Mouse (Mus musculus) MEL (cell line): ENCODE data around the gene Pcsk4.

Experiments
- ETS1 ChIP-seq: IDR thresholded peaks from 2 replicates; pipeline ENCODE4 v1.6.1; 2012; ENCODE audit warnings: low read depth, mild to moderate bottlenecking, inconsistent platforms, low read length, improper control_type of control experiment, moderate library complexity
- JUND ChIP-seq: IDR thresholded peaks from 2 replicates; pipeline ENCODE4 v1.6.1; 2011; ENCODE audit warnings: low read depth, mild to moderate bottlenecking, improper control_type of control experiment, low read length
- MEF2A ChIP-seq: IDR thresholded peaks from 2 replicates; pipeline ENCODE4 v1.6.1; 2014; ENCODE audit warnings: low read depth, mild to moderate bottlenecking, inconsistent platforms, low read length, improper control_type of control experiment; ENCODE audit not compliant: poor library complexity, insufficient replicate concordance, severe bottlenecking; ENCODE audit errors: extremely low read depth
- NRF1 ChIP-seq: IDR thresholded peaks from 2 replicates; pipeline ENCODE4 v1.6.1; 2014; ENCODE audit warnings: low read depth, mild to moderate bottlenecking, inconsistent platforms, low read length, improper control_type of control experiment, moderate library complexity; ENCODE audit not compliant: poor library complexity, insufficient read depth, severe bottlenecking
- POLR2A ChIP-seq, 2 experiments: IDR thresholded peaks; 2 replicates each; pipeline ENCODE4 v1.6.1; 2011 to 2012; ENCODE audit warnings: low read length in 2 of 2, mild to moderate bottlenecking in 2 of 2, control low read depth in 1 of 2, improper control_type of control experiment in 1 of 2, low read depth in 1 of 2, moderate library complexity in 1 of 2; ENCODE audit not compliant: control insufficient read depth in 1 of 2, insufficient read depth in 1 of 2, poor library complexity in 1 of 2
- TCF12 ChIP-seq: IDR thresholded peaks from 2 replicates; pipeline ENCODE4 v1.6.1; 2014; ENCODE audit warnings: low read depth, mild to moderate bottlenecking, inconsistent platforms, low read length, improper control_type of control experiment, moderate library complexity

- TF ChIP-seq MEF2A, result no peak
- no peak for TF ChIP-seq POLR2A (IDR thresholded peaks at IDR 0.05; ENCODE audit: control insufficient read depth in 1 of 2, insufficient read depth in 1 of 2, low read depth in 1 of 2, low read length in 2 of 2, poor library complexity in 1 of 2)
- no peak for TF ChIP-seq JUND
- no peak for TF ChIP-seq ETS1
- TF ChIP-seq NRF1, result no peak
- TF ChIP-seq TCF12, result no peak
Observed at GRCm38 (mm10) chr10:80324120-80325037, 4.9 kb downstream of the Pcsk4 start.
